Mouse (Mus musculus) bone marrow, adult 2 months (tissue): ENCODE data around the gene Tnip1.
"Not testable (repeated sequence)": the region's sequence is repeated elsewhere in the genome, so short reads cannot be mapped to it uniquely, and the experiment has no call there.

Experiments used
- CTCF ChIP-seq: fragments of 200-500 bp; IDR thresholded peaks from 2 replicates; pipeline ENCODE4 v1.5.1; 2011; ENCODE audit warnings: low read length, control low read depth; ENCODE audit not compliant: control insufficient read depth, insufficient read depth
- POLR2A ChIP-seq: fragments of 200-500 bp; IDR thresholded peaks from 2 replicates; pipeline ENCODE4 v1.6.1; 2011; ENCODE audit warnings: low read depth, mild to moderate bottlenecking, control low read depth, low read length, borderline replicate concordance; ENCODE audit not compliant: control insufficient read depth

DNA sequence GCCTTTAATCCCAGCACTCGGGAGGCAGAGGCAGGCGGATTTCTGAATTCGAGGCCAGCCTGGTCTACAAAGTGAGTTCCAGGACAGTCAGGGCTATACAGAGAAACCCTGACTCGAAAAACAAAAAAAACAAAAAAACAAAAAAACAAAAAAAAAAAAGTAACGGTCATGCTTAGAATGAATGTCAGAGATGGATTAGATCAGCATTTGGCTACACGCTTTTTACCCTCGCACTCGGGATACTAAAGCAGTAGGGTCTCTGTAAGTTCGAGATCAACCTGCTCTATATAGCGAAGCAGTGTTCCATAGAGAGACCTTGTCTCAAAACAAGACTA, 7.3 kb downstream of the Tnip1 start:
- not testable (repeated sequence) for TF ChIP-seq CTCF, POLR2A
